Mouse (Mus musculus) left cerebral cortex, postnatal 4 days (tissue): ENCODE measurements around the gene Itga3. TPM values are rescaled to one million over a fixed set of nuclear protein-coding genes. Genes with fewer than 3 reads are reported as not detected.
A peak's percentile ranks its signal among the peaks of the same experiment; 100 is the strongest.
"Not testable (repeated sequence)": the region's sequence is repeated elsewhere in the genome, so short reads cannot be mapped to it uniquely, and the experiment has no call there.

Experiments used
- DNase-seq: peaks from one replicate; pipeline ENCODE4 v3.0.0-alpha.2; 2022
- intact Hi-C: fragments of 180-260 bp; cut with DNase I; formaldehyde crosslinking; loops from one replicate; pipeline ENCODE4 v1.15.1; 2025
- total RNA-seq, 2 experiments: library from RNA; stranded (reverse); gene quantifications; 2 replicates each; pipeline ENCODE4 v1.2.3; 2021

Gene Itga3
- total RNA-seq, 2 experiments from 2014 or later, result 20.3 to 20.5 TPM

DNA sequence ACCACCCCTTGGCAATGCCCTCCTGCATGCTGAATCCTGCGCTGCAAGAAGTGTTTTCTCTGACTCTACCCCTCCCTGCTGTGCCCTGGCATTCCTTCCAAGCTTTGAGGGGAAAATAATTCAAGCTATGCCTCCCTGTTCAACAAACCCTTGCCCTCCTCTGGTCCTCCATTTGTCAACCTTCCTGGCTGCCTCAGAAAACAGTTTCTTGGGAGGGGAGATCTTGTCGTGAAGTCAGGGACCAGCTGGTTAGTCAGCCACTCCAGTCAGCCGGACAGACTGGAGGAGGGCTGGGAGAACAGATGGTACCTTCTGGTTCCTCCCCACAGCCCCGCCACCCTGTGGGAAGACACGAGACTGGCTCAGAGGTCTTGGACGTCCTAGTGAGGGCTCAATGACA, 39.3 kb downstream of the Itga3 start:
- DNase-seq, result peak; percentile 76
- intact Hi-C loops, result no loop called here

- intact Hi-C loops, result no loop called here
- no peak for DNase-seq
Observed at GRCm38 (mm10) chr11:95036521-95036920, 40.1 kb downstream of the Itga3 start.

DNA sequence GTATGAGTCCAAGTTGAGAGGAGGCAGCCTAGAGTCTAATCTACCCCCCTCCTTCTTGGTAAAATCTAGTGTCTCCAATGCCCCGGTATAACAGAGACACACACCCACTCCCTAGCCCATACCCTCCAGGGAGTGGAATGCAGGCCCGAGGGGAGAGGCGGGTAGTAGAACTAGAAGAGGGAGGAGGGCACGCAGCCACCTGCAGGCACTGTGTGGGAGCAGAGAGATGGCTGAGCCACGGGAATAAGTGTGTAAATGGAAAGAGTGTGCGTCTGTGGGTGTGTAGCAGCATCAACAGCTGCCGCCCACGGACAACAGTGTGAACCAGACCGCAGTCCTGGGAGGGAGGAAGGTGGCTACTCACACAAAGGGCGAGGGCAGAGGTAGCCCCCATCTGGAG, 41.7 kb downstream of the Itga3 start:
- intact Hi-C loops, result no loop called here
- no peak for DNase-seq

GRCm38 (mm10) chr11:95033617-95034016, 43.0 kb downstream of the Itga3 start:
- intact Hi-C loops, result no loop called here
- DNase-seq, result no peak

- intact Hi-C loops, result no loop called here
- DNase-seq, result no peak
Observed at GRCm38 (mm10) chr11:95032945-95033344, 43.7 kb downstream of the Itga3 start.

DNA sequence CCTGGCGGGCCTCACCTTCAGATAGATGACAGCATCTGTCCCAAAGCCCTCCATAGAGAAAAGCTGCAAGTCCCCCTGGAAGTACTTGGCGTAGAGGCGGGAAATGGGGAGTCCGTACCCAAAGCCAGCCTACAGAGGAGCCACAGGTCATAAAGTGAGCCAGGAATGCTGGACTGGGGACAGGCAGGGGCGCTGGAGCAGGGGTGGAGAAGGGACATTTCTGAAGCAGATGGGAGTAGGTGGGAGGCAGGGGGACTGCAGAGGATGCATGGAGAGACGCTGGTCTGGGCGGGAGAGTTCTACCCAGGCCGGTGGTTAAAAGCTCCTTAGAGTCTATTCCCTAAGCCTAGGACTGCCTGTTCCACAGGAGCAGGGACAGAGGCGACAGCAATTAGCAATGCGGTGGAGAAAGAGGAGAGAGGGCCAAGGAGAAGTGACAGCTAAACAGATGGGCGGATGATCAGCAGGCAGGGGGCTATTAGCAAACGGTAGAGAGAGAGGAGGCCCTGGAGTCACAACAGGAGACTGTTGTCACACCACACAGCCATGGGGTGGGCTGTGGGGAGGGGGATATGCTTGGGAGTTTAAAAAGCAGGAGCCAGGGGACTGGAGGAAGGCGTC, 48.6 kb downstream of the Itga3 start:
- intact Hi-C loops, result no loop called here
- no peak for DNase-seq

GRCm38 (mm10) chr11:95026849-95027248, 49.8 kb downstream of the Itga3 start:
- no peak for DNase-seq
- intact Hi-C loops, result no loop called here

- intact Hi-C loops, result no loop called here
- DNase-seq, result no peak
Observed at GRCm38 (mm10) chr11:95026090-95026542, 50.5 kb downstream of the Itga3 start.

- no peak for DNase-seq
- intact Hi-C loops, result no loop called here
Observed at GRCm38 (mm10) chr11:95025227-95026012, 51.2 kb downstream of the Itga3 start.

DNA sequence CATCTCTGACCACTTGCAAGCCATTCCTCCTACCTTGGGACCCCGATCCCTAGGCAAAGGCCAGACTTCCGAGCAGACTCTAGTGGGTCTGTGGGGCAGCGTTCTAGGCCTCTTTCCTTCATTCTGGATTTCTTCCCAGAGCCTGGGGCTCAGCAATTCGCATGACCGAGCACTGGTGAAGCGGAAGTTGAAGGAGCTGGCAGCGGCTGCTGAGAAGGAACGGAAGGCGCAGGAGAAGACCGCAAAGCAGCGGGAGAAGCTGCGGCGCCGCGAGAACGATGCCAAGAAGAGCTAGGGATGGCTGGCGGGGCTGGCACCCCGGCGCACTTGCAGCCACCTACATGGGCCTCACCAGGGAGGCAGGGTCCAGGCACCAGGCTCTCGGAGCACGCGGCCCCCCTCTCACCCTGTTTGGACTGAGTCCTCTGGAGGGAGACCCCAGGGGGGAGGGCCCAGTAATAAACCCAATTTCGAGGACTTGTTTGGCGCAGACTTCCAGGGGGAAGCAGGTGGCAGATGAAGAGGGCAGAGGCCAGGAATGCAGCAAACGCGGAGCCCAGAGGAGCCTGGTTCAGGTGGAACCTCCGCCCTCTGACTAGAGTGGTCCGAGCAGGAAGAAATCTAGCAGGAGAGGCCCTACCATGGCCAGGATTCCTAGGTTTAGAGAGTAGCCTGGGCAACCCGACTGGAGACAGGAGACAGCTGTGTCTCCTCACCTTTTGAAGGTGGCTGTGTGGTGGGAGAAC, 52.0 kb downstream of the Itga3 start:
- intact Hi-C loops, result no loop called here
- peak; percentile 92 for DNase-seq

- intact Hi-C loops, result no loop called here
- no peak for DNase-seq
Observed at GRCm38 (mm10) chr11:95023481-95023880, 53.1 kb downstream of the Itga3 start.

- intact Hi-C loops, result no loop called here
- no peak for DNase-seq
Observed at GRCm38 (mm10) chr11:95022237-95022992, 54.2 kb downstream of the Itga3 start.

- intact Hi-C loops, result no loop called here
- no peak for DNase-seq
Observed at GRCm38 (mm10) chr11:95015484-95015883, 61.1 kb downstream of the Itga3 start.

- no peak for DNase-seq
- intact Hi-C loops, result no loop called here
Observed at GRCm38 (mm10) chr11:95012487-95012886, 64.1 kb downstream of the Itga3 start.

DNA sequence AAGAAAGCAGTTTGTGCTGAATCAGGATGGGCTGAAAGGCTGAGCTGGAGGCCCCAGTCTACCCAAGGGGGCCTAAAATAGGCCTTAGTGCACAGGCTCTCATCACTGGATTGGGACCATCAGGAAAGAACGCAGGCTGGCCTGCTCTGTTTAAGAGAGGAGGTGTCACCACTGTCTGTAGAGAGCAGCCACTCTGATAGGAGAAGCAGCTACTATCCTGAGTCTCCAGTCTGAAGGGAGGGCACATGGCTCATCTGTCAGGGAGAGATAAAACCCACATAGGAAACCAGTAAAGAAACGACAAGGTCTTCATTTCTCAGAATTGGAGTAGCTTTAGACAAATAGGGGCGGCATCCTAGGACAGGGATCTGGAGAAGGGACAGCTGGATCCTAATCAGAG, 64.5 kb downstream of the Itga3 start:
- intact Hi-C loops, result no loop called here
- DNase-seq, result no peak

- DNase-seq, result no peak
Observed at GRCm38 (mm10) chr11:95011416-95011815, 65.2 kb downstream of the Itga3 start.

GRCm38 (mm10) chr11:95010841-95011403, 65.7 kb downstream of the Itga3 start:
- DNase-seq, intact Hi-C loops: not testable (repeated sequence)

More at GRCm38 (mm10) chr11:95011416-95011815, 65.2 kb downstream of the Itga3 start:
- intact Hi-C loops, result no loop called here

DNA sequence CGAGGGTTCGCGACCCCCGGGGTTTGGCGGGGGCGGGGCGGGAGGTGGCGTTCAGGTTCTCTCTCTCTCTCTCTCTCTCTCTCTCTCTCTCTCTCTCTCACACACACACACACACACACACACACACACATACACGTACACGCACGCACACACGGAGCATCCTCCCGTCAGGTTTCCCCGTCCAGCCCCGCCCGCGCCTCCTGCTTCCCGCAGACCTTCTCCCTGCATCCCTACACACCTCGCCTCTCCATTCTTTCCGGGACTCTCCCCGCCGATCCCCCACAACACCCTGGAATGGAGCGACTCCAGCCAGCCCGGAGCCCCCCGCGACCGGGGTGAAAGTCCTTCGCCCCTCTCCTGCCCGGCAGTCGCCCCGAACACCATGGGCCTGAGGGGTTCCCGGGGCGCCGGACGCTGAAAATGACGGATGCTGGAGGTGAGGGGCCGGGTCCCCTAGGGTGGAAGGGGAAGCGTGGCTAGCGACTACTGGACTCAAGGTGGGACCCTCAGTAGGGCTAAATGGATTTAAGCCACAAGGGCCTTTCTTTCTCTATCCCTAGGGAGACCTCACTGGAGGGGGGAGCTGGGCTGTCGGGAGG, 66.4 kb downstream of the Itga3 start:
- intact Hi-C loops, result no loop called here
- peak; percentile 67 for DNase-seq

DNA sequence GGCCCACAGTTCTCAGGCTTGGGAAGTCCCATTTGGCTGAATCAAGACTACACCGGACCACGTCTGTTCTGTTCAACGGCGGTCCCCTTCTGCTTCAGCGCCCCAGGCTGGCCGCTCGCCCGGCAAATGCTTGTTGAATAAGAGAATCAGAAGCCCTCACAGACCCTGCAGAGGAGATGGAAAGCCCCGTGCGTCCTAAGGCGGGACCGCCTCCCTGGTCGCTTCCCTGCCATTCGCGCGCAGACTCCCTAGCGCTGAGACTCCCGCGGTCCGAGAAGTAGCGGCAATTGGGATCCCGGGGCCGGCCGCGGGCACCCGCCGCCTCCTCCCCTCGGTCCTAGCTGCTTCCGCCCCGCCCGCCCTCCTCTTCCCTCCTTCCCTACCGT, 67.0 kb downstream of the Itga3 start, which contains the start of gene Samd14:
Gene Samd14, plus strand, starts transcription at position 251 of the 386 bp plus-strand sequence.
- intact Hi-C loops, result no loop called here
- DNase-seq, result peak; percentile 96
